Mouse (Mus musculus) heart, embryonic 14.5 days (tissue): ENCODE data around the gene Serpinb1a. TPM values are rescaled to one million over a fixed set of nuclear protein-coding genes. Genes with fewer than 3 reads are reported as not detected.
"Not testable (repeated sequence)": the region's sequence is repeated elsewhere in the genome, so short reads cannot be mapped to it uniquely, and the experiment has no call there.

Experiments
- ATAC-seq: fragments of 200-750 bp; cut with Nextera tagmentation; 2 replicates; pipeline ENCODE4 v1.8.0; 2017; ENCODE audit warnings: low read depth, moderate TSS enrichment; ENCODE audit not compliant: insufficient number of reproducible peaks, insufficient read depth, low FRiP score
- H3K27ac ChIP-seq, 2 experiments: fragments of 200-500 bp in 1 of 2; fragments of 300-500 bp in 1 of 2; sonication (generic) in 1 of 2; replicated peaks in 1 of 2; 2 replicates each; pipeline ENCODE4 v1.5.1; 2012 to 2014; ENCODE audit warnings: low read depth in 2 of 2, low read length in 2 of 2, control low read depth in 1 of 2, mild to moderate bottlenecking in 1 of 2, mixed read lengths in 1 of 2; ENCODE audit not compliant: control insufficient read depth in 1 of 2, insufficient read depth in 1 of 2
- H3K27me3 ChIP-seq: fragments of 300-500 bp; sonication (generic); 2 replicates; pipeline ENCODE4 v1.6.1; 2014; ENCODE audit warnings: mild to moderate bottlenecking, low read length, control low read depth; ENCODE audit not compliant: control insufficient read depth, insufficient read depth
- H3K36me3 ChIP-seq: fragments of 300-500 bp; sonication (generic); 2 replicates; pipeline ENCODE4 v1.6.1; 2014; ENCODE audit warnings: mild to moderate bottlenecking, control low read depth, low read length, mixed read lengths; ENCODE audit not compliant: control insufficient read depth, insufficient read depth
- H3K4me1 ChIP-seq, 2 experiments: fragments of 200-500 bp in 1 of 2; fragments of 300-500 bp in 1 of 2; sonication (generic) in 1 of 2; 2 replicates each; pipeline ENCODE4 v1.6.1; 2012 to 2014; ENCODE audit warnings: low read length in 2 of 2, control low read depth in 1 of 2, mixed read lengths in 1 of 2; ENCODE audit not compliant: control insufficient read depth in 2 of 2, insufficient read depth in 2 of 2
- H3K4me2 ChIP-seq: fragments of 300-500 bp; sonication (generic); 2 replicates; pipeline ENCODE4 v1.6.1; 2014; ENCODE audit warnings: mild to moderate bottlenecking, low read length
- H3K4me3 ChIP-seq, 2 experiments: fragments of 200-500 bp in 1 of 2; fragments of 300-500 bp in 1 of 2; sonication (generic) in 1 of 2; 2 replicates each; pipeline ENCODE4 v1.5.1; 2012 to 2014; ENCODE audit warnings: low read length in 2 of 2, mild to moderate bottlenecking in 2 of 2, control low read depth in 1 of 2, low read depth in 1 of 2, moderate library complexity in 1 of 2; ENCODE audit not compliant: control insufficient read depth in 1 of 2, insufficient read depth in 1 of 2
- H3K9ac ChIP-seq: fragments of 300-500 bp; sonication (generic); 2 replicates; pipeline ENCODE4 v1.6.1; 2014; ENCODE audit warnings: mild to moderate bottlenecking, low read length
- H3K9me3 ChIP-seq: fragments of 300-500 bp; sonication (generic); 2 replicates; pipeline ENCODE4 v1.6.1; 2016; ENCODE audit warnings: low read length, control low read depth; ENCODE audit not compliant: control insufficient read depth
- WGBS: fragments of 180-500 bp; shearing (Covaris S2); extraction: QIAGEN DNeasy Blood & Tissue Kit; methylation state at CpG from one replicate; pipeline ENCODE4 v1.1.7; 2014; 5-methylcytosine and 5-hydroxymethylcytosine counted together
- polyA plus RNA-seq: library from polyadenylated mRNA; unstranded; fragments of >200 nt; fragmentation: Nextera tagmentation; extraction: Ambion mirVana; gene quantifications from 2 replicates; pipeline ENCODE4 v1.2.1, GENCODE M21; 2014

Gene Serpinb1a
- polyA plus RNA-seq, 1 experiment from 2014 or later = 7.7 TPM

DNA sequence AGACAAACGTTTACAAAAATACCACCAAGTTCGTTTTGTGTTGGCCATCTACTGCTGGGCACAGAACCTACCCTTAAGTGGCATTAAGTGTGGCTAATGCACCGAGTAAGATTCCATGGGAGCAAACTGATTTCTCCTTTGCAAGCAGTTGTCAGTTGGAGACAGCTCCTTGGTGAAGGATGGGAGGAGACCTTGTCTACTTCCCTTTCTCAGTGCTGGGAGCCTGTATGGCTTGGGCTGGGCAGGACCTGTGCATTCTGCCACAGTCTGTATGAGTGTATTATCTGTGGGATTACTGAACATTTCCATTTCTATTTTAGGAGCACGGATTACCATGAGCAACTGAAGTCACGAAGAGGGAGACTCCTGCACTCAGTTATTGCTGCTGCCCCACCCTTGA, 17.9 kb upstream of the Serpinb1a start:
- Histone ChIP-seq H3K4me3 (no peak overlapping the region), H3K4me1 (no peaks in the 10 kb centered on the region), H3K27me3 (no peaks in the 10 kb centered on the region), H3K9ac (no peak overlapping the region), H3K36me3 (no peaks in the 10 kb centered on the region), H3K9me3 (no peaks in the 10 kb centered on the region), H3K4me2 (no peak overlapping the region), H3K27ac (no peak overlapping the region)
- ATAC-seq = no peak
- 49% methylated on average over 5 of the region's 5 CpGs for WGBS

DNA sequence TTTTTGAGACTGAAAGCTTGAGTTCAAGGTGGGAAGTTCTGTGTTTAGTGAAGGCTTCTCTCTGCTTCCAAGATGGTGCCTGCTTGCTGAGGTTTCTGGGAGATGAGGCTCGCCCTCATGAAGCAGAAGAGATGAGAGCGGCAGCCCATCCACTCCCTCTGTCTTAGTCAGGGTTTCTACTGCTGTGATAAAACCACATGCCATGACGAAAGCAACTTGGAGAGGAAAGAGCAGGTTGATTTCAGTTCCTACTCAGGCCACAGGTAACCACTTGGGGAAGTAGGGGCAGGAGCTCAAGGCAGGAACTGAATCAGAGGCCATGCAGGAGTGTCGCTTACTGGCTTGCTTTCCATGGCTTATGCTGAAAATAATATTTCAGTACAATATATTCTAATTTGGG, 17.2 kb upstream of the Serpinb1a start:
- not testable (repeated sequence) for H3K27ac ChIP-seq, H3K36me3 ChIP-seq, H3K4me3 ChIP-seq, H3K4me2 ChIP-seq, H3K9me3 ChIP-seq, H3K4me1 ChIP-seq, H3K27me3 ChIP-seq, H3K9ac ChIP-seq, ATAC-seq
- WGBS = 77% methylated on average over 4 of the region's 4 CpGs

DNA sequence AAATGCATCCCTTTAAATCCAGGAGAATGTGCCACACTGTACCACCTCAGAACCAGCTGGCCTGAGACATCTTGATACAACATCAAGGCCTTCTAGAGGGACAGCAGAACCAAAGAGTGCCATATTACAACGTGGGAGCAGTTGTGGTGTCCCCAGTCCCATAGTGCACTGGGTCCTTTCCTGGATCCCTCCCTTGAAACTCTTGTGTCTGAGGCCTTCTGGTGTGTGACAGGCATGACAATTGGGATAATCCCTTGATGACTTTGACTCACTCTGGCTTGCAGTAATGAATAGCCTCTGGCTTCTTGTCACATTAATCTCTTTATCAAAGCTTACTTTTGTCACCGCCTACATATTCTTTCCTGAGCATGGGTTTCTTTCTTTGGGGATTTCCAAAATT, 16.0 kb upstream of the Serpinb1a start:
- 53% methylated on average over 2 of the region's 2 CpGs for WGBS
- no peak for ATAC-seq

DNA sequence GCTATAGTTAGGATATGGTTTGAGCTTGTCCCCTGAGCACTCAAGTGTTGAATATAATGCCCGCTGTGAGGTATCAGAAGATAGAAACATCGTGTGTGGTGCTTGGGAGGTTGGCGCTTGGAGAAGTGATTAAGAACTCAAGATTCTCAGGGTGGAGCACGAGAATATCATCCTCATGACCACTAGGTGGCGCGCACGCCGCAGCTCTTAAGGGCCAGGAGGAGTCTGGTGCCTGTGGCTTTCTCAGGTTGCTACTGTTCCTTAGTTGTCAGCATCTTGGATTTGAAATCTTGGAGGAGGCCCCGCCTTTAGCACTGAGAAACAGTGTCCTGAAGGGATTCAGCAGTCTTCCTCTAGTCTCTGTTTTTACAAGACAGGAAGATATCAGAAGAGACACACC, 15.5 kb upstream of the Serpinb1a start:
- no peak overlapping the region for H3K4me3 ChIP-seq
- H3K9me3 ChIP-seq = no peaks in the 10 kb centered on the region
- H3K27me3 ChIP-seq = no peaks in the 10 kb centered on the region
- H3K36me3 ChIP-seq = no peaks in the 10 kb centered on the region
- H3K4me1 ChIP-seq = no peaks in the 10 kb centered on the region; a peak in 1 of 4 replicates
- H3K4me2 ChIP-seq = no peak overlapping the region
- WGBS = 5% methylated on average over 9 of the region's 9 CpGs
- H3K27ac ChIP-seq = no peak overlapping the region
- ATAC-seq = no peak
- no peak overlapping the region for H3K9ac ChIP-seq

More for the DNA sequence above, 16.0 kb upstream of the Serpinb1a start:
- H3K9me3 ChIP-seq = no peaks in the 10 kb centered on the region
- no peak overlapping the region for H3K9ac ChIP-seq
- no peak overlapping the region for H3K27ac ChIP-seq
- H3K36me3 ChIP-seq = no peaks in the 10 kb centered on the region
- no peaks in the 10 kb centered on the region for H3K4me1 ChIP-seq
- no peak overlapping the region for H3K4me3 ChIP-seq
- no peak overlapping the region for H3K4me2 ChIP-seq
- no peaks in the 10 kb centered on the region for H3K27me3 ChIP-seq

DNA sequence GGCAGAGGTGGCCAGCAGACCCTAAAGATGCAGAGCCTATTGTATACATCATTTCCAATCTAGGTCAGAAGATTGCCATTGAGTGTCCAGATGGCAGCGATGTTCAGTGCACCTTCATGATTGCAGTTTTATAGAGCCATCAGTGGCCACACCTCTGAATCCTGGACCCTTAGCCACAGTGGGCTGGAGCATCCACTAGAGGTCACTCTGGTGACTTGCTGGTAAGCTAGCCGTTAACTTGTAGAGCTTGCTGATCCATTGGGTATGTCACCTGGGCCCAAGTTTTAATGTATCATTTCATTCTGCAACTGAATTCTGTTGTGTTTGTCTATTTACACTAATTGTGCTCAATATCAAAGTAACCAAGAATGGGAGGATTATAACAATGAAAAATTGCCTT, 14.6 kb upstream of the Serpinb1a start:
- H3K9me3 ChIP-seq = no peaks in the 10 kb centered on the region
- H3K27me3 ChIP-seq = no peaks in the 10 kb centered on the region
- 54% methylated on average over 2 of the region's 2 CpGs for WGBS
- H3K9ac ChIP-seq = no peak overlapping the region
- H3K36me3 ChIP-seq = no peaks in the 10 kb centered on the region
- H3K4me1 ChIP-seq = no peaks in the 10 kb centered on the region; a peak in 1 of 4 replicates
- no peak overlapping the region for H3K4me3 ChIP-seq
- no peak overlapping the region for H3K4me2 ChIP-seq
- ATAC-seq = no peak
- H3K27ac ChIP-seq = no peak overlapping the region

DNA sequence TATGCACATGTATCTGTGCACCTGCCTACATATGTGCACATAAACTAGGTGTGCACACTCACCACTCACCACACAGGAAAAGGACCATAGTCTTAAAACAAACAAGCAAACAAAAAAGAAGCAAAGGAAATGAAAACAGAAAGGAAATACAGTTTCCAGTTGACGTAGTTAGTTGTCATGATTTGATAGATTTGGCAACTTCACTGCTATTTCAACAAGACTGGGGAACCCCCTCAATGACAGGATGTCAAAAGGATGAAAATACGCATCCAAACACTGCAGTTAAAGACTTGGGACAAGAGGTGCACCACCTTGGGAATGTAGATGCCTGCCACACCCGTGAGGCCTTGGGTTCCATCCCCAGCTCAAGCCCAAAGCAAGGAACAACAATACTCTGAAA, 13.5 kb upstream of the Serpinb1a start:
- 66% methylated on average over 3 of the region's 3 CpGs for WGBS
- H3K36me3 ChIP-seq, H3K27me3 ChIP-seq, ATAC-seq, H3K4me1 ChIP-seq, H3K9me3 ChIP-seq, H3K27ac ChIP-seq, H3K4me2 ChIP-seq, H3K9ac ChIP-seq, H3K4me3 ChIP-seq: not testable (repeated sequence)

DNA sequence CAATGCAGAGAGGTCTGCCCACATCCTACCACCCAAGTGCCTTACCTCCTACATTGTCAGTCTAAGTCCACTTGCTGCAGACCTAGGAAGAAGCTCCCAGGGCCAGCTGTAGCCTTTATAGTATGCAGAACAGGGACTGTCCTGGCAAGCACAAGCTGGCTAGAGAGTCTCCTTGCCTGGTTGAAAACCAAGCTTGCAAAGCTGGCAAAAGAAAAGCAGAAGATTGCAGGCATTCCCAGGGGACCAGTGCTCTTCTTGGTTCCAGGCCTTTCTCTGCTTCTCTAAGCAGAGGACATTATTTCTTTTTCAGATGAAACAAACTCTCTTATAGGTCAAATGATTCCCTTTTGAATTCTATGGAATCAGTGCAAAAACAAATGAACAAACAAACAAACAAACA, 12.5 kb upstream of the Serpinb1a start:
- no peaks in the 10 kb centered on the region; a peak in 1 of 4 replicates for H3K4me1 ChIP-seq
- no peak for ATAC-seq
- H3K9ac ChIP-seq = no peak overlapping the region
- no peak overlapping the region for H3K27ac ChIP-seq
- H3K4me3 ChIP-seq = no peak overlapping the region
- no peaks in the 10 kb centered on the region for H3K36me3 ChIP-seq
- no peak overlapping the region for H3K4me2 ChIP-seq
- H3K27me3 ChIP-seq = no peaks in the 10 kb centered on the region
- H3K9me3 ChIP-seq = no peaks in the 10 kb centered on the region

DNA sequence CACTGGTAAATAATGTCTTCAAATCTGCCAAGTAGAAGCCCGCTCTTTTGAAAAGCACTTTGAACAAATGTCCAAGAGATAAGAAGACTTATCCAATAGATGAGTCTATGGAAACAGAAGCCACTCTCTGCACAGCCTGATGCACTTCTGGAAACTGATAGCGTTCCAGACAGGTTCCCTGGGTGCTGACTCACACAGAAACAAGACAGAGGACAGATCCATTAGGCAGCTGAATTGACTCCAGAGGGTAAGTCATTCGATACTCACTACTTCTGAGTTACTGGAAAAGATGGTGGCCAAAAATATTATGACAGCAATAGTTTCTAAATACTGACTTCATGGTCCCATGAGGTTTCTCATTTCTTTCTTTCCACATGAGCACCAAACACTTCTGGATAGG, 9.8 kb upstream of the Serpinb1a start:
- no peaks in the 10 kb centered on the region for H3K36me3 ChIP-seq
- H3K4me1 ChIP-seq = no peaks in the 10 kb centered on the region; a peak in 1 of 4 replicates
- no peaks in the 10 kb centered on the region for H3K9me3 ChIP-seq
- no peak overlapping the region for H3K4me2 ChIP-seq
- H3K27me3 ChIP-seq = no peaks in the 10 kb centered on the region
- H3K4me3 ChIP-seq = no peak overlapping the region
- no peak overlapping the region for H3K27ac ChIP-seq
- 25% methylated on average over 3 of the region's 3 CpGs for WGBS
- no peak overlapping the region for H3K9ac ChIP-seq
- no peak for ATAC-seq
